Mouse (Mus musculus) megakaryocyte, adult 5-6 weeks (primary cell): ENCODE measurements around the gene Cadm2. TPM values are rescaled to one million over a fixed set of nuclear protein-coding genes. Genes with fewer than 3 reads are reported as not detected.

Experiments used
- ATAC-seq: 2 replicates; pipeline ENCODE4 v1.8.0; 2016; ENCODE audit warnings: mild to moderate bottlenecking, inconsistent platforms; ENCODE audit not compliant: poor library complexity, severe bottlenecking
- total RNA-seq, 2 experiments: library from RNA; stranded (forward) in 1 of 2; stranded (reverse) in 1 of 2; fragments of 153-499, 151-499 nt in 1 of 2; fragments of 221-1000, 200-1000 nt in 1 of 2; gene quantifications; 2 replicates each; pipeline versions ENCODE4 v1.2.3 to v1.2.4; 2015 to 2017

The Cadm2 gene
- total RNA-seq, 2 experiments from 2014 or later = not detected

GRCm38 (mm10) chr16:66768684-66769389 is 851.9 kb downstream of the Cadm2 start:
- no peak for ATAC-seq

DNA sequence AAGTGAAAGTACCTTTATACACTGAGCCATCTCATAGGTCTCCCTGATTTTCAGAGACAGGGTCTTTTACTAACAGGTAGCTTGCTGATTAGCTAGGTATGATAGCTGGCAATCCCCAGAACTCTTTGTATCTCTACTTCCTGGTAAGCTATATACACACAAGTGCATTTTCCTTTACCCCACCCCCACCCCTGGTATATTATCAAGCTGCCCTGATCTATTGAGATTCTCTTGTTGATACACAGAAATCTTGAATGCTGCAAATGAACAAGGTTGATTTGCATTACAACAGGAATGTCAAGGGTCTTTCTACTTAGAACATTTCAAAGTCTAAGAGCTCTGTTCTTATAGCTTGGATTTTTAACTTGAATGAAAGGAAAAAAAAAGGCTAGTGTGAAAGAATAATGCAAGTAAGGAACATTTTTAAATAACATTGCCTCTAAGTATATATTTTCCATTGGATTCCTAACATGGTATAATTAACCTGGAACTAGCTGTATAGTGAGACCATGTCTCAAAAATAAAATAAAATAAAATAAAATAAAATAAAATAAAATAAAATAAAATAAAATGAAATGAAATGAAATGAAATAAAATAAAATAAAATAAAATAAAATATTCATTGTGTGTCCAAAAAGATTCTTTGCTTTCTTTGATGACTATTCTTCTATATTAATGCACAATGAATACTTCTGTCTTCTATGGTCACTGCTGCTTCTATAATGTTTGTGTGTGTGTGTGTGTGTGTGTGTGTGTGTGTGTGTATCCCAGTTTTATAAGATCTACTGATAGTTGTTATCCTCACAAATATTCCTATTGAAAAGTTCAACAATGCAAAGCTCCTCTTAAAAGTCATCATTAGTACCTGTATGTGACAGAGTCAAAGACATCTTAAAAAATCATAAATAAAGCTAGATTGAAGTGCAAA is 858.9 kb downstream of the Cadm2 start:
- ATAC-seq = no peak

- ATAC-seq = no peak
Measured at GRCm38 (mm10) chr16:66748533-66748932, 872.2 kb downstream of the Cadm2 start.

GRCm38 (mm10) chr16:66731212-66731611 is 889.5 kb downstream of the Cadm2 start:
- no peak for ATAC-seq

DNA sequence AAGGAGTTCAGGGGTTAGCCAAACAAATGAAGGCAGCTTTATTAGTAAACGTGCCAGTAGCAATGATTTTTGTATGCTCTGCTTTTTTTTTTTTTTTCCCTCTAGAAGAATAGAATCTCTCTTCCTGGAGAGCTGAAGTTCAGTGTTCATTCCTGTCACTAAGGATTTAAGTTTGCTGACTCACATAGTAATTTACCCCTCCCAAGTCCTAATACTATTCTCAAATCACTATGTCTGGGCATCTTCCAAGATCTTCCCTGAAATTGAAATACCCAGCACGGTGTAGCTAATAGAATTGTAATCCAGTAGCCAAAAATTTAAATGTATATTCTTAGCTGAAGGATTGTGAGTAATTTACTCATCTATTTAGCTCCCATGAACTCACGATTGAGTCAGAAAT is 914.2 kb downstream of the Cadm2 start:
- ATAC-seq = no peak

DNA sequence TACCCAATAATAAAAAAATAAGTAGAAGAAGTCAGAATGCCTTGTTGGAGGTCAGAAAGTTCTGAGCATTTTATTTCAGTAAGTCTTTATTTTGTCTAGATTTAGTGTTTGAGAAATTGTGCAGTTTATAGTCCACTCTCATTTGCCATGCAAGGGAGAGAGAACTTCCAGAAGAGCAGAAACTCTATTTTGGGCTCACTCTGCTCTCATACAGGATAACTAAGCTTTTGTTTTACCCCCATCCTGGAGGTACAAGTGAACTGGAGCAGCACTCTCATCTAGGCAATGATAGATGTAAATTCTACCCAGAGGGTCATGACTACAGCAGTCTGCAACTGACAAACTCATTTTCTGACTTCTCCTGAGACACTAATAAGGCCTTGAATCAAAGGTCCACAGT is 925.9 kb downstream of the Cadm2 start:
- ATAC-seq = no peak

- no peak for ATAC-seq
Measured at GRCm38 (mm10) chr16:66677241-66677640, 943.5 kb downstream of the Cadm2 start.

- ATAC-seq = no peak
Measured at GRCm38 (mm10) chr16:66651013-66651362, 969.7 kb downstream of the Cadm2 start.

- no peak for ATAC-seq
Measured at GRCm38 (mm10) chr16:66650348-66651012, 970.2 kb downstream of the Cadm2 start.

- no peak for ATAC-seq
Measured at GRCm38 (mm10) chr16:66647798-66648197, 972.9 kb downstream of the Cadm2 start.

DNA sequence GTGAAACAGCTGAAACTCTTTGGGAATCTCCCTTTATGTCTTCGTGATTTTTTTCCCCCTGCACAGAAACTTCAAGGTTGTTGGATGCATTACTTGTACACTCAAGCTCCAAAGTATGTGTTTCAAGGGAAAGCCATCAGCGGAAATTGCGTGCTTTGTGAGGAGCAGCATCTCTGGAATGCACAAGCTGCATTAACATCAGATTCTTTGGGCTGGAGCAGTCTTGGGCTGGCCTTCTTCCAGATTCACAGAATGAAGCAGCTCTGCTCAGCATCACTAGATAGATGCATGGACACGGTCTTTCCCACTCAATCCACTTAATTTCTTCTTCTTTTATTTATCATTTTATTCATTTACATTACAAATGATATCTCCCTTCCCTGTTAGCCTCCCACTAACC is 977.1 kb downstream of the Cadm2 start:
- ATAC-seq = no peak

GRCm38 (mm10) chr16:66627527-66627926 is 993.2 kb downstream of the Cadm2 start:
- no peak for ATAC-seq

- no peak for ATAC-seq
Measured at GRCm38 (mm10) chr16:66622423-66622822, 998.3 kb downstream of the Cadm2 start.

- ATAC-seq = no peak
Measured at GRCm38 (mm10) chr16:66612624-66613023, 1008.1 kb downstream of the Cadm2 start.
